Mouse (Mus musculus): ENCODE data around the gene Ackr3.

DNA sequence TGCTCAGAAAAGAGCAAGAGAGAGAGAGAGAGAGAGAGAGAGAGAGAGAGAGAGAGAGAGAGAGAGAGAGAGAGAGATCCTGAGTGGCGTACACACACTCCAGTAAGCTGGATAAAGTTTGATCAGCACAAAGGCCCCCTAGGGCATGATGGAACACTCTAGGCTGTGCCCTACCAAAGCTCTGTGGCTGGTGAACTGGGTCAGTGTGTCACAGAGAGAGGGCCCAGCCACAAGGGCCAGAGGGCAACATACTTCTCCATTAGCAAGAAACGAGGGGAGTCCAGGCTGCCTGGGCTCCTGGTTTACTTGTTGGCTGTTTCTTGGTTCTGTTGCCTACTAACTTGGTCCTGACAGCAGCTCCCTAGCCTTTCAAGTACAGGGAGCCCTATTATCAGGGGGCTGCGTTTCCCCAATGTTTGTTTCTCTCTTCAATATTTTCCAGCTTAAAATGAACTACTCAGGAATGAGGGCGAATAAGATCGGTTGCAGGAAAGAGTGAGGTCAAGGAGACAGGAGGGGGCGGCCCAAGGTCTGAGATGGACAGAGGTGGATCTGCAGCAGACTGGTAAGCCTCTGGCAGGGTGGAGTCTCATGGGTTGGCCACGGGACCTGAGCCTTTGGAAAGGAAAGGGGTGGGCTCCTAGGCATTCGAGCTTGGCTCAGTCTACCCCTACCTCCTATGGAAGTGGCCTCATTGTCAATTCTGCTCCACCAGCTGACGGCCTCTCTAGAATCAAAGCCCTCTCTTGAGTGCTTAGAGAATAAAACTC lies 45.4 kb downstream of the Ackr3 start:
- TF ChIP-seq CTCF (IDR thresholded peaks at IDR 0.05; ENCODE audit: low read depth) (no peak), EP300 (optimal IDR thresholded peaks at IDR 0.05) (no peak)
